Mouse (Mus musculus) forebrain, postnatal 0 days (tissue): Measurements from ENCODE around the gene Olfr798. TPM values are rescaled to one million over a fixed set of nuclear protein-coding genes. Genes with fewer than 3 reads are reported as not detected.

Source experiments
- ATAC-seq: fragments of 200-750 bp; cut with Nextera tagmentation; 2 replicates; pipeline ENCODE4 v1.8.0; 2017; ENCODE audit warnings: mild to moderate bottlenecking, moderate library complexity
- DNase-seq: peaks from one replicate; pipeline ENCODE4 v3.0.0-alpha.2; 2015
- H3K27ac ChIP-seq: fragments of 300-500 bp; sonication (generic); 2 replicates; pipeline ENCODE4 v1.5.1; 2014; ENCODE audit warnings: low read depth, mild to moderate bottlenecking, antibody characterized with exemption, low read length, moderate library complexity, mixed read lengths
- H3K27me3 ChIP-seq: fragments of 300-500 bp; sonication (generic); 2 replicates; pipeline ENCODE4 v1.6.1; 2014; ENCODE audit warnings: mild to moderate bottlenecking, low read length, mixed read lengths; ENCODE audit not compliant: insufficient read depth
- H3K36me3 ChIP-seq: fragments of 300-500 bp; sonication (generic); 2 replicates; pipeline ENCODE4 v1.6.1; 2014; ENCODE audit warnings: mild to moderate bottlenecking, moderate library complexity; ENCODE audit not compliant: insufficient read depth
- H3K4me1 ChIP-seq: fragments of 300-500 bp; sonication (generic); 2 replicates; pipeline ENCODE4 v1.6.1; 2014; ENCODE audit warnings: antibody characterized with exemption; ENCODE audit not compliant: insufficient read depth
- H3K4me2 ChIP-seq: fragments of 300-500 bp; sonication (generic); 2 replicates; pipeline ENCODE4 v1.6.1; 2014; ENCODE audit warnings: low read depth, mild to moderate bottlenecking, moderate library complexity
- H3K4me3 ChIP-seq: fragments of 300-500 bp; sonication (generic); 2 replicates; pipeline ENCODE4 v1.5.1; 2014; ENCODE audit warnings: low read depth, low read length, mixed read lengths
- H3K9ac ChIP-seq: fragments of 300-500 bp; sonication (generic); 2 replicates; pipeline ENCODE4 v1.6.1; 2014; ENCODE audit warnings: mild to moderate bottlenecking
- H3K9me3 ChIP-seq: fragments of 300-500 bp; sonication (generic); 2 replicates; pipeline ENCODE4 v1.6.1; 2016; ENCODE audit warnings: low read length
- CTCF ChIP-seq: sonication (generic); IDR thresholded peaks from 2 replicates; pipeline ENCODE4 v1.5.1; 2016; ENCODE audit warnings: antibody characterized with exemption, control low read depth, low read depth
- WGBS: fragments of 180-500 bp; shearing (Covaris S2); extraction: QIAGEN DNeasy Blood & Tissue Kit; methylation state at CpG from one replicate; pipeline ENCODE4 v1.1.7; 2014; 5-methylcytosine and 5-hydroxymethylcytosine counted together
- microRNA-seq, 2 experiments: library from miRNA; unstranded; fragments of <30 nt; microRNA quantifications; one replicate each; pipeline ENCODE4; 2016
- polyA plus RNA-seq: library from polyadenylated mRNA; unstranded; fragments of >200 nt; fragmentation: Nextera tagmentation; extraction: Ambion mirVana; gene quantifications from 2 replicates; pipeline ENCODE4 v1.2.1, GENCODE M21; 2015
- total RNA-seq: library from RNA; depleted of rRNA; stranded (reverse); fragments of >200 nt; gene quantifications from 2 replicates; pipeline ENCODE4 v1.2.3, GENCODE M21; 2014; rRNA removed

The Olfr798 gene
- total and polyA plus RNA-seq, 2 experiments from 2014 or later: not detected

GRCm38 (mm10) chr10:129612470-129612869, 15.3 kb downstream of the Olfr798 start, which contains the start of gene Olfr796:
Olfr796 (minus strand) TSS chr10:129612570.
- TF ChIP-seq CTCF: no peak
- WGBS: 100% methylated on average over 1 of the region's 1 CpGs
- no peak within 1 kb of the TSS for H3K27ac ChIP-seq
- H3K9ac ChIP-seq: no peak within 1 kb of the TSS
- no peak within 1 kb of the TSS for H3K4me3 ChIP-seq
- no peaks in the 10 kb centered on the region for H3K36me3 ChIP-seq
- H3K4me1 ChIP-seq: no peaks in the 10 kb centered on the region
- no peak for ATAC-seq
- no peak within 1 kb of the TSS for H3K4me2 ChIP-seq
- H3K9me3 ChIP-seq: no peaks in the 10 kb centered on the region
- DNase-seq: no peak
- H3K27me3 ChIP-seq: no peaks in the 10 kb centered on the region

DNA sequence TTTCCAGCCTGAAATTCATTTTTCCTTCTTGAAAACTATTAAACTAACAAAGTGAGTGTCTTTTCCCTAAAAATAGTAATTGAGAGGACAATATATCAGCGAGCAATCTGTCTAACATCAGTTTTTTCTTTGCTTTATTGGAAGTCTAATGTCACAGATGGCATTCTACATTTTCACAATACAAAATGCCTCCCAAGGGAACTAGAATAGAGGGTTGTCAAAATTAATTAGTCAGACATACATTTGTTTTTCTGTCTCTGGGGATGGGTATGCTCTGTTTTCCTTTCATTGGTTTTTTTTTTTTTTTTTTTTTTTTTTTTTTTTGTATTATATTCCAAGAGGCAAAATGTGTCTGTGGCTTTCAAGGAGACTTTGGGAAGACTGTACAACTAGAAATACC, 50.7 kb downstream of the Olfr798 start:
- no peak for TF ChIP-seq CTCF
- ATAC-seq: no peak
- WGBS: 64% methylated on average over 1 of the region's 1 CpGs

More for the DNA sequence above, 50.7 kb downstream of the Olfr798 start:
- Histone ChIP-seq H3K36me3 (no peaks in the 10 kb centered on the region), H3K4me1 (no peaks in the 10 kb centered on the region), H3K9me3 (no peaks in the 10 kb centered on the region), H3K27ac (no peak overlapping the region), H3K27me3 (no peaks in the 10 kb centered on the region), H3K4me3 (no peak overlapping the region), H3K9ac (no peak overlapping the region), H3K4me2 (no peak overlapping the region)
- no peak for DNase-seq

Small RNA genes within 50 kb of the gene (microRNA-seq; reads per million reads assigned to microRNA genes)
- 0 reads per million in 2 experiments for gene Gm23252

Other genes starting within 250 kb of the Olfr798 start
- gene Olfr784, start 243.9 kb downstream of the Olfr798 start, total RNA-seq: 0.43 and 0.46 TPM in 2 replicates
- gene Olfr784, start 243.9 kb downstream of the Olfr798 start, polyA plus RNA-seq: 0.05 and 0.06 TPM in 2 replicates
- not detected in 2 replicates for gene Olfr785, start 222.5 kb downstream of the Olfr798 start, total RNA-seq
- not detected in 2 replicates for gene Olfr785, start 222.5 kb downstream of the Olfr798 start, polyA plus RNA-seq
- gene Olfr786, start 200.6 kb downstream of the Olfr798 start, total RNA-seq: not detected in 2 replicates
- not detected in 2 replicates for gene Olfr786, start 200.6 kb downstream of the Olfr798 start, polyA plus RNA-seq
- not detected in 2 replicates for gene Olfr787, start 166.1 kb downstream of the Olfr798 start, total RNA-seq
- gene Olfr787, start 166.1 kb downstream of the Olfr798 start, polyA plus RNA-seq: not detected in 2 replicates
- gene Olfr788, start 156.9 kb downstream of the Olfr798 start, total RNA-seq: not detected in 2 replicates
- gene Olfr788, start 156.9 kb downstream of the Olfr798 start, polyA plus RNA-seq: not detected in 2 replicates
- not detected in 2 replicates for gene Olfr789, start 143.2 kb downstream of the Olfr798 start, total RNA-seq
- not detected in 2 replicates for gene Olfr789, start 143.2 kb downstream of the Olfr798 start, polyA plus RNA-seq
- gene Olfr790, start 129.4 kb downstream of the Olfr798 start, total RNA-seq: not detected in 2 replicates
- gene Olfr790, start 129.4 kb downstream of the Olfr798 start, polyA plus RNA-seq: not detected in 2 replicates
- gene Olfr791, start 106.1 kb downstream of the Olfr798 start, total RNA-seq: not detected in 2 replicates
- not detected in 2 replicates for gene Olfr791, start 106.1 kb downstream of the Olfr798 start, polyA plus RNA-seq
- gene Olfr792, start 88.8 kb downstream of the Olfr798 start, total RNA-seq: not detected in 2 replicates
- not detected in 2 replicates for gene Olfr792, start 88.8 kb downstream of the Olfr798 start, polyA plus RNA-seq
- gene Olfr794, start 60.3 kb downstream of the Olfr798 start, total RNA-seq: 0.15 TPM in 1 of 2 replicates, not detected in the other
- gene Olfr794, start 60.3 kb downstream of the Olfr798 start, polyA plus RNA-seq: not detected in 2 replicates
- gene Olfr796, start 15.4 kb downstream of the Olfr798 start, total RNA-seq: not detected in 2 replicates
- not detected in 2 replicates for gene Olfr796, start 15.4 kb downstream of the Olfr798 start, polyA plus RNA-seq
- not detected in 2 replicates for gene Olfr799, start 9.6 kb upstream of the Olfr798 start, total RNA-seq
- not detected in 2 replicates for gene Olfr799, start 9.6 kb upstream of the Olfr798 start, polyA plus RNA-seq
- 0.31 TPM in 1 of 2 replicates, not detected in the other for gene Olfr800, start 29.8 kb upstream of the Olfr798 start, total RNA-seq
- gene Olfr800, start 29.8 kb upstream of the Olfr798 start, polyA plus RNA-seq: not detected in 2 replicates
- not detected in 2 replicates for gene Olfr801, start 45.9 kb upstream of the Olfr798 start, total RNA-seq
- not detected in 2 replicates for gene Olfr801, start 45.9 kb upstream of the Olfr798 start, polyA plus RNA-seq
- gene Olfr802, start 60.2 kb upstream of the Olfr798 start, total RNA-seq: not detected in 2 replicates
- gene Olfr802, start 60.2 kb upstream of the Olfr798 start, polyA plus RNA-seq: 0.06 TPM in 1 of 2 replicates, not detected in the other
- gene Olfr803, start 66.4 kb upstream of the Olfr798 start, total RNA-seq: not detected in 2 replicates
- gene Olfr803, start 66.4 kb upstream of the Olfr798 start, polyA plus RNA-seq: not detected in 2 replicates
- gene Olfr804, start 75.3 kb upstream of the Olfr798 start, total RNA-seq: not detected in 2 replicates
- gene Olfr804, start 75.3 kb upstream of the Olfr798 start, polyA plus RNA-seq: not detected in 2 replicates
- not detected in 2 replicates for gene Olfr805, start 101.4 kb upstream of the Olfr798 start, total RNA-seq
- gene Olfr805, start 101.4 kb upstream of the Olfr798 start, polyA plus RNA-seq: not detected in 2 replicates
- not detected in 2 replicates for gene Olfr806, start 114.0 kb upstream of the Olfr798 start, total RNA-seq
- gene Olfr806, start 114.0 kb upstream of the Olfr798 start, polyA plus RNA-seq: not detected in 2 replicates
- not detected in 2 replicates for gene Olfr807, start 129.9 kb upstream of the Olfr798 start, total RNA-seq
- not detected in 2 replicates for gene Olfr807, start 129.9 kb upstream of the Olfr798 start, polyA plus RNA-seq
- not detected in 2 replicates for gene Olfr808, start 137.5 kb upstream of the Olfr798 start, total RNA-seq
- gene Olfr808, start 137.5 kb upstream of the Olfr798 start, polyA plus RNA-seq: not detected in 2 replicates
- gene Olfr809, start 146.7 kb upstream of the Olfr798 start, total RNA-seq: not detected in 2 replicates
- not detected in 2 replicates for gene Olfr809, start 146.7 kb upstream of the Olfr798 start, polyA plus RNA-seq
- not detected in 2 replicates for gene Olfr810, start 167.0 kb upstream of the Olfr798 start, total RNA-seq
- gene Olfr810, start 167.0 kb upstream of the Olfr798 start, polyA plus RNA-seq: not detected in 2 replicates
- not detected in 2 replicates for gene Olfr811, start 176.5 kb upstream of the Olfr798 start, total RNA-seq
- gene Olfr811, start 176.5 kb upstream of the Olfr798 start, polyA plus RNA-seq: not detected in 2 replicates
- gene Olfr812, start 218.2 kb upstream of the Olfr798 start, total RNA-seq: not detected in 2 replicates
- gene Olfr812, start 218.2 kb upstream of the Olfr798 start, polyA plus RNA-seq: not detected in 2 replicates
- not detected in 2 replicates for gene Olfr813, start 227.4 kb upstream of the Olfr798 start, total RNA-seq
- gene Olfr813, start 227.4 kb upstream of the Olfr798 start, polyA plus RNA-seq: not detected in 2 replicates